Mouse (Mus musculus): ENCODE data around the gene Dnajb1.

GRCm38 (mm10) chr8:83570272-83571000, 37.6 kb upstream of the Dnajb1 start:
- TF ChIP-seq CTCF (IDR thresholded peaks at IDR 0.05; ENCODE audit: borderline replicate concordance, insufficient read depth, low read depth, low read length) (no peak), POLR2A (IDR thresholded peaks at IDR 0.05; ENCODE audit: borderline replicate concordance, insufficient read depth, low read length) (no peak)
